Mouse (Mus musculus) lung, postnatal 36 days (tissue): ENCODE measurements at regions not wholly inside any gene's neighbourhood (a gene's known extent, or its start where the extent isn't known, plus 50 kb on each side); places are given as distances from the start of the nearest gene placed in this dataset.

ENCODE experiments used
- DNase-seq: peaks from one replicate; pipeline ENCODE4 v3.0.0; 2022; ENCODE audit warnings: mixed read lengths

GRCm38 (mm10) chr5:119246824-119247223 is 423.6 kb upstream of the Tbx3 start:
- DNase-seq = peak; percentile 43

GRCm38 (mm10) chr5:119248626-119249025 is 421.8 kb upstream of the Tbx3 start:
- DNase-seq = peak; percentile 53

GRCm38 (mm10) chr5:119249124-119249718 is 421.2 kb upstream of the Tbx3 start:
- peak; percentile 15 for DNase-seq

- no peak for DNase-seq
Observed at GRCm38 (mm10) chr5:119251311-119252047, 419.0 kb upstream of the Tbx3 start.

DNA sequence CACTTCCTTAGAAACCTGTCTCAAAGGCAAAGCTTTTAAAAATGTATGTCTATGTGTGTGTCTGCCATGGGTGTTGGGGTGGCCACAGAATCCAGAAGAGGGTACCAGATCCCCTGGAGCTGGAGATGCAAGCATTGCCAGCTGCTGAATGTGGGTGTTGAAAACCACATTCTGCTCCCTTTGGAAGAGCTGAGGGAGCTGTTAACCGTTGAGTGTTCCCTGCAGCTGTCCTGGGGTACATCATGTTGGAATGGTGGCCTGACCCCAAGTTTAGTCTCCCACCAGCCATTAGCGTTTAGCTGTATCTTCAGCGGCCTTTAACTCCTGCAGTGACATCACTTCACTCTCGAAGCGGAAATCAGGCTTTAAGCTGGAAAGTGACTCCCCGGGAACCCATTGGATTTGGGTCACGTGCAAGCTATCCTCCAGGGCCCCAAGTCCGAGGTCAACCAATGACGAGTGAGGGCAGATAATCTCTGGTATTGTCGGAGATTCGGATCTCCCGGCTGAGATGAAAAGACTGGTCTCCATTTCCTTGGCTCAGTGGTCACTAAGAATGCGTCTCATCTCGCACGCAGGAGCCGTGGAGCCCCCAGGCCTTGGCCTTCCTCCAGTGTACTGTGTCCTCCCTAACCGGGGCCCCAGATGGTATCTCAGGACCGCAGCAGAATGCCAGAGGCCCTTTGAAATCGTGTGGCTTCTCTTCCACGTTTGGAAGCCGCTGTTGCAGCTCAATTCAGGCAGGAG is 412.9 kb upstream of the Tbx3 start:
- DNase-seq = no peak

DNA sequence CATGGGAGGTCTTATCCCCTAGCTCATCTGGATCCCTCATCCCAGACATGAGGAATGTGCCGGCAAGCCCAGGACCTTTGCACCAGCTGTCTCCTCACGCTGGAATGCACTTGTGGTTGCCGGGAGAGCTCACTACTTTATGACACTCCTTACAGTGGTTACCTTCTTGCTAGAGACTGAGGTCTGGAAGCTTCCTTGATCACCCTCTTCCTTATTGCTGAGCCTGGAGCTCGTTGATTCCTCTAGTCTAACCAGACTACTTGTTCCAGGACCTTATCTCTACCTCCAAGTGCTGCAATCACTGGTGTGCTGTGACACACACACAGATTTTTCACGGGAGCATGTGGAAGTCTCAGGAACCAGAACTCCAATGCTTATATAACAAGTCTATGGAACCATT is 411.6 kb upstream of the Tbx3 start:
- DNase-seq = no peak

- DNase-seq = peak; percentile 16
Observed at GRCm38 (mm10) chr5:119265149-119265890, 405.1 kb upstream of the Tbx3 start.

- no peak for DNase-seq
Observed at GRCm38 (mm10) chr5:119271234-119271852, 399.1 kb upstream of the Tbx3 start.

DNA sequence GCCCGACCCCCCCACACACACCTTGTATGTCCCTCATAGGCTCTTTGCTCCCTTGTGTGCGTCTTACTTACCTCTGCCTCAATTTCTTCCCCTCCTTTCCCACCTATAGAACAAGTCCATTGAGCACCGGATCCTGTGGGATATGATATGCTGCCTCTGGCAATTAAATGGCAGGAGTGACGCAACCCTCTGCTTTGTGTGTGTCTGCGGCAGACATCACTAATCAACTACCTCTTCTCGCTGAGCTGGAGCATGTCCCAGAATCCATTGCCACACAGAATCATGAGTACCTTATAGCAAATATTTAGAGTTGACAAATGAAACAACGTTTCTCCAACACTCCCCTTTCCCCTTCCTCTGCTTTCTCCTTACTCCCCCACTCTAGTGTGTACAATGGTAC is 397.3 kb upstream of the Tbx3 start:
- DNase-seq = no peak

DNA sequence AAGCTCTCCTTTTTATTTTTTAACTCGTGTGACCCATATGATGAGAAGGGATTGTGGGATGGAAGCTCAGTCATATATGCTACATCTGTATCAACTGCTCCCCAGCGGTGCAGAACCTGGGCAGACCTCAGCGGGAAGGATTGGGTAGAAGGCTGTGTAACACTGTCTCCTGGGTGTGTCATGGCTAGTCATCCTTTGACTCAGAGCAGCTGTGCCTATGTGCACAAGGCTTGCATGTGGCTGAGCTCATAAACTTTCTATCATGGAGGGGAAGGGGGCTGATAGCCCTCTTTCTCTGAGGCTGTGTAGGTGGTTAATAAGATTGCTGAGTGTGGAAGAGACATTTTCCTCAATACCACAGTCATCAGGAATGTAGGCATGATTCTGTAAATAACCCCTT is 396.9 kb upstream of the Tbx3 start:
- no peak for DNase-seq

DNA sequence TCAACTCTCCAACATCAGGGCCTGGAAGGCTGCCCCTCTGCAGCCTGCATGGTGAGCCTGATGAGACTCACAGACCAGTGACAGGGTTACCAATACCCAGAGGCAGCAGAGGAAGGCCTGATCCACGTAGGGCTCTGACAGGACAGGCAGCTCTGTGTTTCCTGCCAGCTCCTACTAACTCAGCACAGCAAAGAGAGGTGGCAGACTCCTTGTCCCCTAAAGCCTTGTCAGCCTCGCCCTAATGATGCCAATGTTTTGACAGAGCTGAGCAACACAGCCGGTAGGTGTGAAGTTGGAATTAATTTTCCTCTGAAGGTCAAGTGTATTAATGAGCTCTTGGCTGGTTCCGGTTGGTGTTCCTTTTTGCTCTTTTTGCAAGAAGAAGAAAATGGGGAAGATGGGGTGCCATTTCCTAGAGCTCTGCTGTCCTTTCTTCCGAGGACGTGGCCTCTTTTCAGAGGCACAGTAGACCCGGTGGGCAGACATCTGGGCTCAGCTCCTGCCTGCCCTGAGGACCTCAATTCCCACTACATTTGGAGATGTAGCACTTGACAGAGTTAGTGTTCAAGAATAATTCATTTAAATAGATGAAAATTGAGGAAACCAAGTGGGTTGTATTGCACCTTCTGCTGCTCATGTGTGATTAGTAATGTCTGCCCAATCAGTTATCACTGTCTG is 395.5 kb upstream of the Tbx3 start:
- DNase-seq = no peak

GRCm38 (mm10) chr5:119280146-119280545 is 390.3 kb upstream of the Tbx3 start:
- DNase-seq = no peak

DNA sequence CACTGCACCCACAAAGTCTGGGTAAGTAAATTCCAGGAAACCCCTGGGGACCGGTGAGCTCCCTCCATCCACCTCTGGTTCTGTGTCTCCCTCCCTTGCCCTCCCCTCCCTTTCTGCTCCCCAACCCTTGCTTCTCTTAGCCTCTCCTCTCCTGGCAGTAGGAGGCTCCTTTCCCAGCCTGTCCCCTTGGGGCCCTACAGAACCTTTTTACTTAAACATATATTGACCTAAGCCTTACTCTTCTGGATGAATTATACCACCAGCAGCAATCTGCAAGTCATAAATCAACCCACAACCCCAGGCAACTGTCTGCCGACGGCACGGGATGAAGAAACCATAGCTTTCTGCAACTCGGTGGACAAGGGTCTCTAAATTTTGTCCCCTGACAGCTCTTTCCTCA is 380.7 kb upstream of the Tbx3 start:
- DNase-seq = no peak

DNA sequence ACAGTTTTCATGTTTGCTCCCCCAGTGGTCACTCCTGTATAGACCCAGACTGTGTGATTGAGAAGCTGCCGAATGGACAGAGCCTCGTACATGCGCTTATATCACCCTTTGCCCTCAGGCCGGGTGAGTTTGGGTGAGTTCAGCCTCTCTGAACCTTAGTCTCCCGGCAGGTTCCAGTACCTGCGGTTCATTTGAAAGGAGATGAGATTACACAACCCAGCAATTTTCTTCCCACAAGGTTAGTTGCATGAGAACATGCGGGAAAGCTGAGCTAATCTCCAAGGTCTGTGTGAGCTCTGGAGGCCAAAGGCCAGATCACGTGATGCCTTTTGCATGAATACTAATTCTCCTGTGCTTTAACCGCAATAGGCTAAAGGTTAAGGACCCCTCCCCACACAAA is 378.1 kb upstream of the Tbx3 start:
- DNase-seq = no peak

DNA sequence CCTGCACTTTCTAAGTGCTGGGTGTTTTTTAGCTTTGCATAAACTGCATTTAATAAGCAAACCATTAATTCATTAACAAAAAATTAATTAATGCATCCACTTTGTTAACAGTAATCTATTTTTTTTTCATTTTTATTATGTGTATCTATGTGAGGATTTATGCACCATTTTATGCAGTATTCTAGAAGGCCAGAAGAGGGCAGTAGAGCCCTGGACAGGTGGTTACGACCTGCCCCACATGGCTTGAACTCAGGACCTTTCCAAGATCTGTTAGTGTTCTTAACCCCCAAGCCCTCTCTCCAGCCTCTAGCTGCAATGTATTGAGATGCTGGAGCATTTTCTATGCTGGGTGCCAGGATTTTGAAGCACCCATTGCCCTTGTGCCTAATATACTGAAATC is 377.6 kb upstream of the Tbx3 start:
- no peak for DNase-seq

GRCm38 (mm10) chr5:119299311-119299710 is 371.2 kb upstream of the Tbx3 start:
- DNase-seq = no peak

- DNase-seq = peak; percentile 8
Observed at GRCm38 (mm10) chr5:119300106-119300505, 370.4 kb upstream of the Tbx3 start.

- no peak for DNase-seq
Observed at GRCm38 (mm10) chr5:119301539-119301938, 368.9 kb upstream of the Tbx3 start.

DNA sequence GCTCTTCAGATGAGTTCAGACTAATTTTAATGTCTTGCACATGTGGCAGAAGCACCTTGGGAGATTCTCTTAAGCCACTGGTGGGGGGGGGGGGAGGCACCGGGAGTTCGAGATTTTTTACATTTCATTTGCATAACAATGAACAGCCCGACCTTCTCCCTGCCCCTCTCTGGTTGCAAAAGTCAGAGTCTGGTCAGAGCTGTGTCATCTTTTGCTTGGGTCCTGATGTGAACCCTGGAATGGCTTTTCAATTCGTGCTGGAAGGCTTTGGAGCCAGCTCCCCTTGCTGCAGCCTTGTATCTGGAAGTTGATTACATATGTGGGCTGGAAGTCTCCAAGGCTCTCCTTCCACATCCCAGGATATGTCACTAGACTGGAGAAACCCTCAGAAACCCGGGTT is 365.7 kb upstream of the Tbx3 start:
- no peak for DNase-seq

DNA sequence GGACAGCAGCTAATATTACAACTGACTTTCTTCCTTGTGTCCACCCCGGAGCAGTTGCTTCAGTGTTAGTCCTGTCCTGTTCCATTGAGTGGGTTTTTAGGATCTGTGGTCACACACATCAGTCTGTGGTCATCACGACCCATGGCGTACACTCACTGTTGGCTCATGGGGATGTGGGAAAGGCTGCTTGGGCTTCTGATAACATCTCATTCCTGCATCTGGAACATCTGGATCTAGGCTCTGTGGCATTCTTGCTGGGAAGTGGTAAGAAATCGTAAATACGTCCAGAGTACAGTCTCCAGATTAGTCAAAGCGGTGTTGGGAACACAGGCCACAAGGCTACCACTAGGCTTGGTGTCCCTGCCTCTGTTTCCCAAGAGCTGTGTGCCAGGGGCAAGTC is 362.7 kb upstream of the Tbx3 start:
- DNase-seq = no peak

- DNase-seq = no peak
Observed at GRCm38 (mm10) chr5:119310178-119310930, 360.1 kb upstream of the Tbx3 start.

- peak; percentile 24 for DNase-seq
Observed at GRCm38 (mm10) chr5:119312808-119313207, 357.7 kb upstream of the Tbx3 start.
